Mouse (Mus musculus) limb, embryonic 14.5 days (tissue): Measurements from ENCODE around the gene Cobll1. TPM values are rescaled to one million over a fixed set of nuclear protein-coding genes. Genes with fewer than 3 reads are reported as not detected.

ENCODE experiments used
- ATAC-seq: fragments of 200-750 bp; cut with Nextera tagmentation; 2 replicates; pipeline ENCODE4 v1.8.0; 2017; ENCODE audit warnings: low read depth, moderate number of reproducible peaks, moderate TSS enrichment; ENCODE audit not compliant: low FRiP score
- DNase-seq: peaks from one replicate; pipeline ENCODE4 v3.0.0-alpha.2; 2015; ENCODE audit warnings: low spot score
- H3K27ac ChIP-seq: fragments of 300-500 bp; sonication (generic); replicated peaks from 2 replicates; pipeline ENCODE4 v1.5.1; 2014; ENCODE audit warnings: low read depth, mild to moderate bottlenecking, low read length, moderate library complexity, mixed read lengths
- H3K27me3 ChIP-seq: fragments of 300-500 bp; sonication (generic); 2 replicates; pipeline ENCODE4 v1.6.1; 2014; ENCODE audit warnings: low read length, mixed read lengths; ENCODE audit not compliant: control insufficient read depth, insufficient read depth
- H3K36me3 ChIP-seq: fragments of 300-500 bp; sonication (generic); 2 replicates; pipeline ENCODE4 v1.6.1; 2014; ENCODE audit warnings: mild to moderate bottlenecking, low read length, moderate library complexity, mixed read lengths; ENCODE audit not compliant: control insufficient read depth, insufficient read depth
- H3K4me1 ChIP-seq: fragments of 300-500 bp; sonication (generic); 2 replicates; pipeline ENCODE4 v1.6.1; 2014; ENCODE audit warnings: antibody characterized with exemption, low read length, mixed read lengths; ENCODE audit not compliant: control insufficient read depth, insufficient read depth
- H3K4me2 ChIP-seq: fragments of 300-500 bp; sonication (generic); replicated peaks from 2 replicates; pipeline ENCODE4 v1.6.1; 2014; ENCODE audit warnings: low read depth, mild to moderate bottlenecking, low read length, moderate library complexity; ENCODE audit not compliant: severe bottlenecking
- H3K4me3 ChIP-seq: fragments of 300-500 bp; sonication (generic); replicated peaks from 2 replicates; pipeline ENCODE4 v1.5.1; 2014; ENCODE audit warnings: low read length
- H3K9ac ChIP-seq: fragments of 300-500 bp; sonication (generic); 2 replicates; pipeline ENCODE4 v1.6.1; 2014; ENCODE audit warnings: mild to moderate bottlenecking, low read depth, low read length, moderate library complexity; ENCODE audit not compliant: severe bottlenecking
- H3K9me3 ChIP-seq: fragments of 300-500 bp; sonication (generic); 2 replicates; pipeline ENCODE4 v1.6.1; 2016; ENCODE audit warnings: low read length; ENCODE audit not compliant: control insufficient read depth
- POLR2A ChIP-seq: fragments of 200-500 bp; IDR thresholded peaks from 2 replicates; pipeline ENCODE4 v1.8.0; 2012; ENCODE audit warnings: inconsistent platforms, mild to moderate bottlenecking, moderate library complexity, borderline replicate concordance; ENCODE audit not compliant: insufficient read depth, insufficient read length; ENCODE audit errors: extremely low read depth
- WGBS: fragments of 180-500 bp; shearing (Covaris S2); extraction: QIAGEN DNeasy Blood & Tissue Kit; methylation state at CpG from one replicate; pipeline ENCODE4 v1.1.7; 2014; 5-methylcytosine and 5-hydroxymethylcytosine counted together
- polyA plus RNA-seq, 2 experiments: library from polyadenylated mRNA; depleted of rRNA in 1 of 2; stranded (reverse) in 1 of 2; unstranded in 1 of 2; fragments of >200 nt; fragmentation: Nextera tagmentation in 1 of 2; extraction: Ambion mirVana in 1 of 2; gene quantifications; 2 replicates each; pipeline versions ENCODE4 v1.2.1 to v1.2.3; 2012 to 2014

Gene Cobll1
- polyA plus RNA-seq, 2 experiments: 3.1 to 5.1 TPM

DNA sequence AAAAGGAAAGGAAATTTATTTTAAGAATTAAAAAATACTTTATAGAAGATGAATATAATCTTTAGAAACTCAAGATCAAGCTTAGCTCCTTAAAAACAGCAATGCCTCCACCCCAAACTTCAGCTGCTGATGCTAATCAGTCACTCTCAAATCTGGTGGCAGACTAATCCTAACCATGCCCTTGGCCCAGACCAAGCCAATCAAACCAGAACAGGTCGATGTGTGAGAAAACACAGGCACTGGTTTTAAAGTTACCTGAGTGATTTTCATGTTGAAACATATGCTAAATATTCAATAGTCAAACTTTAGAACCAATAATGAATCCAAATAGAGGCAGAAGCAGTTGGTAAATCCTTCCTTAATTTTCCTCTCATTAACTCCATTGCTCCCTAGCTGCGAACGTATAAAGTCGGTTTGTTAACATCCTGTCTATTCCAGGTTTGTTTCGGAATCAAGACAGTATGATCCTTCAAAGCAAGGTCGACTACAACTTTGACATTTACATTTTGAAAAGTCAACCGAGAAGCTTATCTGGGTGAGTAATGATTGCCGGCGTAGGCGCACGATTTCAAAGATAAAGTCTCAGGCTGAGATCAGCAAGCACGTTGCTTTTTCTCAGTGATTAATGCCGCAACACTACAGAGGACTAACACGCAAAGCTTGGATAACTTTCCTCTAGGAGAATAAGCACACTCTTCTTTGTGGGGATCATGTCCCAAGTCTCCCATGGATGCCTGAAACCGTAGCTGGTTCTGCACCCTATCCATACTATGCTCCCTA lies 6.3 kb downstream of the Cobll1 start:
- Histone ChIP-seq H3K9ac (no peak overlapping the region), H3K4me1 (peaks cover 5% of the 10 kb centered on the region; the same call in 1 of the 2 replicates), H3K9me3 (no peaks in the 10 kb centered on the region), H3K27me3 (peaks cover 8% of the 10 kb centered on the region), H3K4me3 (no peak overlapping the region), H3K36me3 (no peaks in the 10 kb centered on the region), H3K27ac (no peak overlapping the region), H3K4me2 (no peak overlapping the region)
- 85% methylated on average over 15 of the region's 15 CpGs for WGBS
- DNase-seq (no peak), ATAC-seq (no peak)
- no peak for TF ChIP-seq POLR2A

DNA sequence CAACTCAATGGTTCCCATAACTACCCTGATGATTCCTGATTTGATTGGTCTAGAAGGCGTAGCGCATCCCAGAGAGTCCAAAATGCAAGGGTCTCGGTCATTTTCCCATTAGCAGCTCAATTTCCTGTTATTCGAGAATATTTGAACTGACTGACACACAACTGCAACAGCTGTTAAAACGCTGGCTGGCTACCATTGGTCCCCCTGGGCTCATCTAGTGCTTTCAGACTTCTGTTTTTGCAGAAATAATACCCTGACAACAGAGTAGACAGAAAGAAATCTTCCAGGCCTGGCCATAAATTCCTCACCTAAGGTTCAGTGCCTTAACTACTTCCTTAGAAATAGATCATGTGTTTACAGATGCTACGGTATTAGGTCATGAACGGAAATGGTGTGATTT lies 10.8 kb downstream of the Cobll1 start:
- Histone ChIP-seq H3K9ac (no peak overlapping the region), H3K4me2 (no peak overlapping the region), H3K27ac (no peak overlapping the region), H3K4me1 (peaks cover 3% of the 10 kb centered on the region; the same call in 1 of the 2 replicates), H3K9me3 (no peaks in the 10 kb centered on the region), H3K36me3 (no peaks in the 10 kb centered on the region), H3K4me3 (no peak overlapping the region), H3K27me3 (no peaks in the 10 kb centered on the region)
- TF ChIP-seq POLR2A: no peak
- DNase-seq: no peak
- WGBS: 49% methylated on average over 7 of the region's 7 CpGs
- peak; percentile 71 for ATAC-seq

DNA sequence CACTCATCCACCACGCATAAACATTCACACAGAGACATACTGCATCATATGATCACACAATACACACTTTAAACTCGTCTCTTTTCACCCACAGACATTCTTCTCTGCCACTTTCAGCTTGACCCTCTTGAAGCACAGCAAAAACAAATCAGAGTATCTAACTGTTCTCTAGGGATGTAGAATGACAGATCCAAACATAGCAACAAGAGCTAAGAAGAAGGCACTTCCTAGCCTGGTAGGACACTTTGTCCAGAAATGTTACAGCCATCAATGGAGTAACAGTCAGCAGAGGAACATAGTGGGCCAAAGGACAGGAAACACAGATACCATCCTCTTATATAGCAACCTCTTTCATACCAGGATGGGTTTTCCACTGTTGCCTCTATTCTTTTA lies 11.3 kb downstream of the Cobll1 start:
- no peak overlapping the region for H3K9ac ChIP-seq
- DNase-seq (no peak), ATAC-seq (no peak)
- no peak overlapping the region for H3K27ac ChIP-seq
- TF ChIP-seq POLR2A: no peak
- WGBS: 89% methylated on average over 2 of the region's 2 CpGs
- H3K27me3 ChIP-seq: no peaks in the 10 kb centered on the region
- peaks cover 3% of the 10 kb centered on the region; the same call in 1 of the 2 replicates for H3K4me1 ChIP-seq
- H3K4me3 ChIP-seq: no peak overlapping the region
- H3K4me2 ChIP-seq: no peak overlapping the region
- no peaks in the 10 kb centered on the region for H3K36me3 ChIP-seq
- no peaks in the 10 kb centered on the region for H3K9me3 ChIP-seq

DNA sequence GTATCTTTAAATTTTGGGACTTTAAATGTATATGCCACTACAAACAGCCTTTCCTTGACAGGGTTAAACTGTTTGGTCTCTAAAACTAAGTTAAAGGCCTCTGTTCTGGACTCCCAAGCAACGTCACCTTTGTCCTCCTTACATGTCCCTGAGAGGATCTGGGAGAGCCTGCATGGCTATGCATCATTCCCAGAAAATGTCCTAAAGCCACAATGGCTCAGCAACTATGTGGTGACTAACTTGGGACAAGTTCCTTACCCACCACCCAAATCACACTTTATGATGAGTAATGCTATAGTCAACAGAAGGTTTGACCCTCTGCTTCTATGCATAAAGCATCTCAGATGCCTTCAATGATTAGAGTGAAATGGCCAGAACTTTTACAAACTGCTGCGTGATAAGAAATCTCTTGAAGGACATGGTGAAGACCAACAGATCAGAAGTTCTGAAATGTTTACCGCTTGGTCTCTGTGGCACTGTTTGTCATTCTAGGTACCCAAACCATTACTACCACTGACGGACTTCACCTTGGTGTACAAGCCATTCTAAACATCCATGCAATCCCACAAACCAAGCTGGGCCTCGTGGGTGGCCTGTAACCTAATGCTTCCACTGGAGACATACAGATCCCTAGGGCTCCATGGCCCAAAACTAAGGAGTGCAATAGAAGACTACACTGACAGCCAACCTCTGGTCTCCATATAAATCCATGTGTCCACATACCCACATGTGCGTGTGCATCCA lies 11.9 kb downstream of the Cobll1 start:
- Histone ChIP-seq H3K9me3 (no peaks in the 10 kb centered on the region), H3K36me3 (no peaks in the 10 kb centered on the region), H3K9ac (no peak overlapping the region), H3K4me3 (no peak overlapping the region), H3K27me3 (no peaks in the 10 kb centered on the region; the same call in 1 of the 2 replicates), H3K27ac (no peak overlapping the region), H3K4me1 (peaks cover 3% of the 10 kb centered on the region; the same call in 1 of the 2 replicates), H3K4me2 (no peak overlapping the region)
- no peak for TF ChIP-seq POLR2A
- no peak for ATAC-seq
- WGBS: 84% methylated on average over 6 of the region's 6 CpGs
- no peak for DNase-seq

DNA sequence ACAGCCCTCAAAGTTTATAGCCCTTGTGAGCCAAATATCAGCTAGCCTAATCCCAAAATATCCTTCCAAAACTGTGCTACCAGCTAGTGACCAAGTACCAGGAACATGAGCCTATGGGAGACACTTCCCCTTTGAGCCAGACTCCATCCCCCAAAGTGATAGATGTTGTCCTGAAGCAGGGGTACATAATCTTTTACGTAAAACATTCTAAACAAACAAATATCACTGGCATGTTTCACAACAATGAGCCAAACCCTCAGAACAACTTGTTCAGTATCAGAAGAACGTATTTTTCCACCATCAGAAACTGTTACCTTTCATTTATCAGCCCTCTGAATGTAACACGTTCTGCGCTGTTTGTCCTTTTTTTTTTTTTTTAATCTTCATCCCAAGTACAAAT lies 12.7 kb downstream of the Cobll1 start:
- Histone ChIP-seq H3K4me2 (no peak overlapping the region), H3K9me3 (no peaks in the 10 kb centered on the region), H3K27me3 (no peaks in the 10 kb centered on the region; the same call in 1 of the 2 replicates), H3K36me3 (no peaks in the 10 kb centered on the region), H3K4me3 (no peak overlapping the region), H3K27ac (no peak overlapping the region), H3K4me1 (peaks cover 3% of the 10 kb centered on the region; the same call in 1 of the 2 replicates), H3K9ac (no peak overlapping the region)
- ATAC-seq (no peak), DNase-seq (no peak)
- 95% methylated on average over 4 of the region's 4 CpGs for WGBS
- no peak for TF ChIP-seq POLR2A
